Mouse (Mus musculus): ENCODE measurements around the gene AC153137.1. TPM values are rescaled to one million over a fixed set of nuclear protein-coding genes. Genes with fewer than 3 reads are reported as not detected.
"Not testable (repeated sequence)": the region's sequence is repeated elsewhere in the genome, so short reads cannot be mapped to it uniquely, and the experiment has no call there.

Gene AC153137.1
- total and polyA plus RNA-seq, 3 experiments: not detected

- no peaks in the 10 kb centered on the region for H3K79me2 ChIP-seq (ENCODE audit: control insufficient read depth, insufficient read depth, low read length, poor library complexity)
- H3K36me3 ChIP-seq (ENCODE audit: control insufficient read depth in 1 of 2, insufficient read depth in 2 of 2, low read length in 2 of 2): no peaks in the 10 kb centered on the region
- H3K9ac ChIP-seq (ENCODE audit: control insufficient read depth, low read depth, low read length, poor library complexity, severe bottlenecking): no peak overlapping the region
- H3K4me3 ChIP-seq (ENCODE audit: control insufficient read depth in 1 of 2, insufficient read depth in 1 of 2, low read depth in 2 of 2, low read length in 2 of 2): no peak overlapping the region
- H3K27me3 ChIP-seq (ENCODE audit: control insufficient read depth in 1 of 2, insufficient read depth in 2 of 2, low read length in 2 of 2): no peaks in the 10 kb centered on the region
- H3K27ac ChIP-seq (ENCODE audit: control insufficient read depth, low read depth, low read length): no peak overlapping the region
- DNase-seq (ENCODE audit: low read depth, low spot score): no peak
- no peaks in the 10 kb centered on the region for H3K4me1 ChIP-seq (ENCODE audit: control insufficient read depth in 1 of 2, insufficient read depth in 2 of 2, low read length in 2 of 2)
- TF ChIP-seq E2F4 (IDR thresholded peaks at IDR 0.05; ENCODE audit: borderline replicate concordance, low read depth, low read length): no peak
- H3K9me3 ChIP-seq (replicated peaks; ENCODE audit: insufficient read depth, low read length): no peaks in the 10 kb centered on the region
Observed at GRCm38 (mm10) chr1:31016068-31016467, 38.3 kb upstream of the AC153137.1 start.

GRCm38 (mm10) chr1:31015261-31015660 lies 37.5 kb upstream of the AC153137.1 start:
- Histone ChIP-seq H3K27ac (ENCODE audit: control insufficient read depth, low read depth, low read length) (no peak overlapping the region), H3K79me2 (ENCODE audit: control insufficient read depth, insufficient read depth, low read length, poor library complexity) (no peaks in the 10 kb centered on the region), H3K4me1 (ENCODE audit: control insufficient read depth in 1 of 2, insufficient read depth in 2 of 2, low read length in 2 of 2) (no peaks in the 10 kb centered on the region), H3K27me3 (ENCODE audit: control insufficient read depth in 1 of 2, insufficient read depth in 2 of 2, low read length in 2 of 2) (no peaks in the 10 kb centered on the region), H3K36me3 (ENCODE audit: control insufficient read depth in 1 of 2, insufficient read depth in 2 of 2, low read length in 2 of 2) (no peaks in the 10 kb centered on the region), H3K9me3 (replicated peaks; ENCODE audit: insufficient read depth, low read length) (no peaks in the 10 kb centered on the region), H3K9ac (ENCODE audit: control insufficient read depth, low read depth, low read length, poor library complexity, severe bottlenecking) (no peak overlapping the region), H3K4me3 (ENCODE audit: control insufficient read depth in 1 of 2, insufficient read depth in 1 of 2, low read depth in 2 of 2, low read length in 2 of 2) (no peak overlapping the region)
- TF ChIP-seq RAD21 (IDR thresholded peaks at IDR 0.05; ENCODE audit: low read depth, low read length): no peak
- no peak for TF ChIP-seq ZC3H11A (IDR thresholded peaks at IDR 0.05; ENCODE audit: low read depth, low read length)
- TF ChIP-seq USF2 (IDR thresholded peaks at IDR 0.05; ENCODE audit: borderline replicate concordance in 1 of 2, insufficient read depth in 1 of 2, low read depth in 1 of 2, low read length in 2 of 2): no peak
- TF ChIP-seq GABPA (IDR thresholded peaks at IDR 0.05; ENCODE audit: low read depth, low read length): no peak
- TF ChIP-seq NELFE (IDR thresholded peaks at IDR 0.05; ENCODE audit: low read depth, low read length): no peak
- no peak for TF ChIP-seq POLR2AphosphoS2 (IDR thresholded peaks at IDR 0.05; ENCODE audit: low read length)
- no peak for TF ChIP-seq ZKSCAN1 (IDR thresholded peaks at IDR 0.05; ENCODE audit: low read depth, low read length)
- no peak for TF ChIP-seq POLR2A (IDR thresholded peaks at IDR 0.05; ENCODE audit: control insufficient read depth in 1 of 2, insufficient read depth in 1 of 2, low read depth in 1 of 2, low read length in 2 of 2, poor library complexity in 1 of 2)
- TF ChIP-seq USF1 (IDR thresholded peaks at IDR 0.05; ENCODE audit: low read depth, low read length): no peak
- no peak for TF ChIP-seq CTCF (IDR thresholded peaks at IDR 0.05 in 2 of 3, conservative IDR thresholded peaks at IDR 0.05 in 1 of 3; ENCODE audit: control insufficient read depth in 1 of 3, insufficient read depth in 1 of 3, low read depth in 2 of 3, low read length in 3 of 3, poor library complexity in 1 of 3, severe bottlenecking in 1 of 3)
- TF ChIP-seq CHD2 (IDR thresholded peaks at IDR 0.05; ENCODE audit: low read length): no peak
- TF ChIP-seq MEF2A (IDR thresholded peaks at IDR 0.05; ENCODE audit: extremely low read depth, insufficient replicate concordance, low read depth, low read length, poor library complexity, severe bottlenecking): no peak
- TF ChIP-seq MYB (IDR thresholded peaks at IDR 0.05; ENCODE audit: low read depth, low read length): no peak
- no peak for TF ChIP-seq CHD1 (IDR thresholded peaks at IDR 0.05; ENCODE audit: low read depth, low read length)
- no peak for TF ChIP-seq TAL1 (IDR thresholded peaks at IDR 0.05; ENCODE audit: low read length)
- no peak for TF ChIP-seq ZMIZ1 (IDR thresholded peaks at IDR 0.05; ENCODE audit: low read depth, low read length)
- TF ChIP-seq UBTF (IDR thresholded peaks at IDR 0.05; ENCODE audit: borderline replicate concordance, insufficient read depth, low read depth, low read length): no peak
- no peak for DNase-seq (ENCODE audit: low read depth, low spot score)

GRCm38 (mm10) chr1:30977239-30977638 lies 529 bp downstream of the AC153137.1 start:
- not testable (repeated sequence) for H3K79me2 ChIP-seq (ENCODE audit: control insufficient read depth, insufficient read depth, low read length, poor library complexity); H3K9me3 ChIP-seq (replicated peaks; ENCODE audit: insufficient read depth, low read length); H3K4me1 ChIP-seq (ENCODE audit: control insufficient read depth in 1 of 2, insufficient read depth in 2 of 2, low read length in 2 of 2); H3K36me3 ChIP-seq (ENCODE audit: control insufficient read depth in 1 of 2, insufficient read depth in 2 of 2, low read length in 2 of 2); H3K9ac ChIP-seq (ENCODE audit: control insufficient read depth, low read depth, low read length, poor library complexity, severe bottlenecking); H3K4me3 ChIP-seq (ENCODE audit: control insufficient read depth in 1 of 2, insufficient read depth in 1 of 2, low read depth in 2 of 2, low read length in 2 of 2); DNase-seq (ENCODE audit: low read depth, low spot score); H3K27ac ChIP-seq (ENCODE audit: control insufficient read depth, low read depth, low read length); H3K27me3 ChIP-seq (ENCODE audit: control insufficient read depth in 1 of 2, insufficient read depth in 2 of 2, low read length in 2 of 2)

All from MEL (cell line).